Mouse (Mus musculus) adrenal gland, adult 2 months (tissue): Measurements from ENCODE around the gene Trarg1. TPM values are rescaled to one million over a fixed set of nuclear protein-coding genes. Genes with fewer than 3 reads are reported as not detected.
A peak's percentile ranks its signal among the peaks of the same experiment; 100 is the strongest.

Experiments
- DNase-seq: peaks from one replicate; pipeline ENCODE4 v3.0.0; 2021
- polyA plus RNA-seq: library from polyadenylated mRNA; depleted of rRNA; stranded (reverse); fragments of >200 nt; gene quantifications from 2 replicates; pipeline ENCODE4 v1.2.3, GENCODE M21; 2012
- total RNA-seq, 2 experiments: library from RNA; stranded (reverse); gene quantifications; 2 replicates each; pipeline ENCODE4 v1.2.3; 2021

Gene Trarg1
- total and polyA plus RNA-seq, 3 experiments, result 15.9 to 67.3 (median 30.0) TPM

DNA sequence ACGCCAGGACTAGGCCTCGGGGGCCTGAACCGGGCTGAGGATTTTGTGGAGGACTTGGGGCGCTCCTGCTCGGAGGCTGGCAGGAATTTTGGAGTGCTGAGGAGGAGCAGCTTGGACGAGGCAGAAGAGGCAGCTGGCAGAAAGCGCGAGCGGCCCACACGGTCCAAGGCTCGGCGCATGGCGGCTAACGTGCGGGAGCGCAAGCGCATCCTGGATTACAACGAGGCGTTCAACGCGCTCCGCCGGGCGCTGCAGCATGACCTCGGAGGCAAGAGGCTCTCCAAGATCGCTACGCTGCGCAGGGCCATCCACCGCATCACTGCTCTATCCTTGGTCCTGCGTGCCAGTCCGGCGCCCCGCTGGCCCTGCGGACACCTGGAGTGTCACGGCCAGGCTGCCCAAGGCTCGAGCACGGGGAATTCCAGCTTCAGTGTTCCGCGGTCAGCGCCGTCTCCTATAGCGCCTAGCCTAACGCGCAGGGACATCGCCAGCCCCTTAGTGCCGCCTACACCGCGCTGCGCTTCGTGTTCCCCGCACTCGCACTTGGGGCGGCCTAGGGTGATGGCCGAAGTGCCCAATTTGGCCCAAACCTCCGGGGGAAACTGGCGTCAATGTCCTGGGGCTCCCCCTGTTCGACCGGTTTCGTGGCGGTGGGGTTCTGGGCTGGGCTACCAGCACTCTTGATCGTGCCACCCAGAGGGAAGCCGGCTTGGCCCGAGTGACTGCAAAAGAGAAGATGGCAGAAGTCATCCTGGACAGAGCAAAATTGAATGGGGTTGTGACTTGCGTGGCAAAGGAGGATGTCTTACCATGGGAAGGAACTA lies 6.8 kb upstream of the Trarg1 start:
- DNase-seq, result no peak

DNA sequence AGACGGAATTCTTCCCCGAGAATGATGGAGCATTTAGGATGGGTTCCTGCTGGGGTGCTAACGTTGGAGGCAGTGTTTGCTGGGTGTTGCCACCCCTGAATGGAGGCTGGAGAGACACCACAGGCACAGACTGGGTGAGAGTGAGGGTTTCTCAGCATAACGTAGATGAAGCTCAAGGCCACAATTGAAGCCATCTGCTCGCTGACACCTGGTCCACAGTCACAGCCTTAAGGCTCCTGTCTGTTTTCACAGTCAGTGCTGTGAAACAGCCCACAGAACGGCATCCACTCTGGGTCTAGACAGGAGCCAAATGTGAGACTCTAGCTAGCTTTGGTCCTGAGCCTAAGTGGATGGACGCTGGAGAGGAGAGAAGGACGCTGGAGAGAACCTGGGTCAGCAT lies 5.4 kb upstream of the Trarg1 start:
- no peak for DNase-seq

DNA sequence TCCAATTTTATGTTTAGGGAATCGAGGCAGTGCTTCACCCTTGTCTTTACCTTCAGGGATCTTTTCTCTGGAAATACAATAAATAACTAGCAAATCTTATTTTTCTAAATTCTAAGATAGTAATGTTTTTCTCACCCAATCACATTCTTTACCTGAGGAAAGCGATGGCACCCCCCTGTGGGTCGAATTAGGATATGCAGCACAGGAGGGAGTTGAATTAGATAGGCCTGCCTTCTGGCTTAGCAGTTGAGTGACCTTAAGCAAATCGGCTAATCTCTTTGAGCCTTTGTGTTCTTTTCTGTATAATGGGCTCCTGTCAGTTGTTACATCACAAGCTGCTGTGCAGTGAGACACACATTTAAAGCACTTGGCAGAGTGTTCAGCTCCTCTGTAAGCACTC lies 4.9 kb upstream of the Trarg1 start:
- no peak for DNase-seq

DNA sequence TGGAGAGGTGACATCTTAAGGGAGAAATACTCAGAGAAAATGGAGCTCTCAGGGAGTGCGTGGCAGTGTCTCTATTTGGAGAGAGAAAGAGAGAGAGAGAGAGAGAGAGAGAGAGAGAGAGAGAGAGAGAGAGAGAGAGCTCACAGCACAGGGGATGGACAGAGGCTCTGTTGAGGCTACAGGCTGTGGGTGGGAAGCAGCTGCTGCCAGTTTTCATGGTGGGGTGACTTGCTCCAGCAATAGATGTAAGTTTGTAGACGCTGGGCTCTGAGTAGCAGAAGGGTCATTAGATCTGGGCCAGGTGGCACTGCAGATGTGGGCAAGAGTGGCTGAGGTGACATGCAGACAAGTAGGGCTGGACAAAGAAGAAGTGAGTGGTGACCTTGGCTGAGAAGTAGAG lies 6.0 kb downstream of the Trarg1 start:
- no peak for DNase-seq

DNA sequence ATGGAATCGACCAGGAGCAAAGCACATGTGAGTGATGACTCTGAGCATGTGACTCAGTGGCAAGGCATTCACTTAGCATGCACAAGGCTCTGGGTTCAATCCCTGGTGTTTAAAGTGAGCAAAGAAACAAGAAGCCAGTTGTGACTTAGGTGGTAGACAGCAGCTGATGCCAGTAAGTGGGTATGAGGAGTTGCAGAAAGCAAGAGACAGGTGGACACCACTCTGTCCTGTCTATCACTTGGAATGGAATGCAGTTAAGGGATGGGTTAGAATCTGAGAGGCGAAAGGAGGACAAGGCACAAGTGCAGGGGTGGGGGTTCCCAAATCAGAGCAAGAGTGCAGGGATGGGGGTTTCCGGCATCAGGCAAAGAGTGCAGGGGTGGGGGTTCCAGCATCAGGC lies 12.5 kb downstream of the Trarg1 start:
- no peak for DNase-seq

DNA sequence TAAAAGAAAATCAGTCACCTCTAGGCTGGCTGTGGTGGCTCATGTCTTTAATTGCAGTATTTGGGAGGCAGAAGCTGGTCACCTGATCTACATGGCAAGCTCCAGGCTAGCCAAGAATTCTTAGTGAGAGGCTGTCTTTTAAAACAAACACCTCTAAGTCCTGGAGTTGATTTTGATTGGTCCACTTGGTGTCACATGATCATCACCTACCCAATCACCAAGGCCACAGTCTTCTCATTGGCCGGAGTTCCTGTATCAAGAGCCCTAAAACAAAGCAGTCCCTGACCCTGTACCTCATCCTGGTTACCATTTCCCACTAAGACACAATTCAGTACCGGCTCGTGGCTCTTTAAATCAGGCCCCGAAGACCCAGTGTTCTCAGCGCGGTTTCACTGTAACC lies 16.2 kb downstream of the Trarg1 start:
- no peak for DNase-seq

DNA sequence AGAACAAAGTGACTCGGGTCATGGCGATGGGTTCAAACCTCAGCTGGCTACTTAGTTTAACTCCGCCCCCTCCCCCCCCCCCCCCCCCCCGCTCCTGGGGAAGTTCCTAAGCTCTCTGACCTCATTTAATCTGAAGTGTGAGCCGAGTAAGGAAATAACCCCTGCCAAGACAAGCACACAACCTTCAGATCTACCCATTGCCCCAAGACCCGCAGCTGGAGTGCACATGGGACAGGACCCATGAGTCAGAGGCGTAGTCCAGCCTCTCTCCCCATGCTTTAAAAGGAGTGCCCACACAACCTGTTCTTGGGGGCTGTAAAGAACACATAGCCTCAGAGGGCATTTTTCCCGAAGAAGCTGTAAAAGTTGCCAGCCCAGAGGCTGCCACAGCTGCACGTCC lies 20.0 kb downstream of the Trarg1 start:
- no peak for DNase-seq

DNA sequence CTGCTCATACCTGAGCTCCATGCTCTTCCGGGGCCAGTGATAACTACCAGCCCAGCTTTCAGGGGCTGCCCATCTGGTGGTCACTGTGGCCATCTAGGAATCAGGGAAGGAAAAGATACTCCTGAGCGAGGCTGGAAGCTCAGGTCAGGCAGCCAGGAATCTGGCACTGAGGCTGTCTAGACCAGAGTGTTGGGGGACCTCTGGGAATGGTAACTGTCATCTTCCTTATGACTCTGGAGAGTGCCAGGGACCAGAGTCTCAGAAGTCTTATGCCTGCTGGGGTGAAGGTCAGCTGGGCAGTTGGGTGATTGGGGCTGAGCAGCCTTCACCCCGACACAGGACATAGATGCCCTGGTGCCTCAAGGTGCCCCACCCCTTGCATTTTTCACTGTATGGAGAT lies 28.0 kb downstream of the Trarg1 start:
- DNase-seq, result peak; percentile 18

DNA sequence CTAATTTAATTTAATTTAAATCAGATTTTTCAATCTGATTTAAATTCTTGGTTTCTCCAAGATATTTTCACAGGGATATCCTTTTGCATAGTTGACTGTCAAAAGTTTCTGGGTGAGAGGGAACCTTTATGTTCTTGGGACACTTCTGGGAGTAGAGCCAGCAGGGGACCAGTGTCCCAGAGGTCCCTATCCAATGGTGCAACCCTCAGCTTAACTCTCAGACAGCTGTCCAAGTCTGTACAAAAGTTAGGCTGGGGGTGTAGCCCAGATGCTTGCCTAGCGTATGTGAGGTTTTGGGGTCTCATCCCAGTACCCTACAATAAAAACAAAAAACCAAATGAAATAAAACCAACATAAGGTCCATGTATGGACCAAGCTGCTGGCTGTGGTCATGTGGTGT lies 28.5 kb downstream of the Trarg1 start:
- peak; percentile 28 for DNase-seq

DNA sequence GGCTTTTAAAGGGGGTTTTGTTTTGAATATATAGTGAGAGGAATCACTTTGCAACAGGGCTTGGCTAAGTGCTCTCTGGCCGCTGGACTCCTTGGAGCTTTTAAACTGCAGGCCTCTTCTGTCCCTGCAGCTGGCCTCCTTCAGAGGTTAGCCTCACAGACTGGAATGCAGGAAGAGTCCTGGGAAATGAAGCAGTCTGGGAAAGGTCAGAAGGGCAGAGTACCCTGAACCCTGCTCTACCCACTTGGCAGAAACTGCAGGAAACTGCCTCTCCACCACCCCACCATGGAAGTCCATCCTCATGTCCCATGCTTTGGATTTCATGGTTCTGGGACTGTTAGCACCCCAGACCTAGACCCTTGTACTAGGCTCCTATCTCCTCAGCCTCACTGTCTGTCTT lies 29.3 kb downstream of the Trarg1 start:
- peak; percentile 20 for DNase-seq

DNA sequence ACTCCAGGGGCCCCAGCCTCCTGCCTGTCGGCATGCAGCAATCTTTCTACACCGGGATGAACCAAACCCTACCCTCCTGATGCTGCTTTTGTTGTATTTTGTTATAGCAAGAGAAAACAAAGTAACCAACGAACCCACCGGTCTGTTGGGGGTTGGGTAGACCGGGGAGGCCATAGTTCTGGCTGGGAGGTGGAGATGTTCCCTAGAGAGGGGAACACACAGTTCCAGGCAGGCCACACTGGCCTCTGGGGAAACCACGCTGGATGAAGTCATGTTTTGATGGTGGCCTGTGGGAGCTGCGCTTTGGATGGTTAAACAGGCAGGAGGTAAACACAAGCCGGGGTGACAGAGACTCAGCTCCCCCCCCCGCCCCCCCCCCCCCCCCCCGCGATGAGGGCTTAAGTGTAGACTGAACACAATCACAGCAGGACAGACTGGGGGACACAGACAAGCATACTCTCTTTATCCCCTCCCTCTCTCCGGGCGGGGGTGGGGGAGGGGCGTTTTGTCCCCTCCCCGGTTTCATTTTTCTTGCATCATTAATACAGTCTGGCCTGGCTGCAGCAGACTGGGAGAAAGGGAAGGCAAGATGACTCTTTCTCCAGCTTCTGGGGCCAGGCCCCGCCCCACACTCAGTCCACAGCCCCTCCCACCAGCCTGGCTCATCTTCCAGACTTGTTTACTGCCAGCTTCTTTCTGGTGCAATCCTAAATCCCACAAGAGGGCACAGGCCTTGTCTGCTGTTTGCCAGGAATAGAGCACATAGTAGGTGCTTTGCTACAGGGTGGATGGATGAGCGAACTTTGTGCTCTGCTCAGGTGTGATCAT lies 30.2 kb downstream of the Trarg1 start:
- peak; percentile 77 for DNase-seq

DNA sequence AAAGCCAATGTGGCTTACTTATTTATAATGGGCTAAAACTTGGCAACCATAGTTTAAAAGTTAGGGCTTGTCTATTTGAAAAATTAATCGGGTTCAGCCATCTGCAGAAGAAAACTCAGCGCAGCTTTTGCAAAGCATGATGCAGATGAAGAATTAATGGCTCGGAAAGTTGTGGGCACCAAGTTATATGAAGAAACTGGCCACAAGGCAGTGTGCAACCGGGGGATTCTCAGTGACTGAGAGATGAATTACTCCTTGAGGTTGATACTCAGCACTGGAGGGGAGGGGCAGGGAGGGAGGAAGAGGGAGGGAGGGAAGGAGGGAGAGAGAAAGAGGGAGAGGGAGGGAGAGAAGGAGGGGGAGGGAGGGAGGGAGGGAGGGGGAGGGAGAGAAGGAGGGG lies 37.4 kb downstream of the Trarg1 start:
- DNase-seq, result no peak

DNA sequence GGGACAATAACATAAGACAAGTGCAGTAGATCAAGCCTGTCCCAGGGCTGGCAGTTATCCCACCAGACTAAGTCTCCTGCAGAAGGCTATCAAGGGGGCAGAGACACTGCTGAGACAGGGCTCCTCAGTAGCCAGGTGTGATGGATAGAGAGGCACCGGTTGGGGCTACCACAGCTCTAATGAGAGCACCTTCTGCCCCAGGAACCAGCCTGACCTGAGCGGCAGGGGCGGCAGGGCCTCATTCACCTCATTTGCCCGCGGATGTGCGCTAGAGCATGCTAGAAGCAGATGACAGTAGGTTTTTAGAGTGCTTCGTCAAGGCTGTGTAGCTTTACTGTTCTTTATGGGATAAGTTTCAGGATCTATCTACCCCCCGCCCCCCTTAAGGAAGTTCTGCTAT lies 44.3 kb downstream of the Trarg1 start:
- DNase-seq, result no peak

DNA sequence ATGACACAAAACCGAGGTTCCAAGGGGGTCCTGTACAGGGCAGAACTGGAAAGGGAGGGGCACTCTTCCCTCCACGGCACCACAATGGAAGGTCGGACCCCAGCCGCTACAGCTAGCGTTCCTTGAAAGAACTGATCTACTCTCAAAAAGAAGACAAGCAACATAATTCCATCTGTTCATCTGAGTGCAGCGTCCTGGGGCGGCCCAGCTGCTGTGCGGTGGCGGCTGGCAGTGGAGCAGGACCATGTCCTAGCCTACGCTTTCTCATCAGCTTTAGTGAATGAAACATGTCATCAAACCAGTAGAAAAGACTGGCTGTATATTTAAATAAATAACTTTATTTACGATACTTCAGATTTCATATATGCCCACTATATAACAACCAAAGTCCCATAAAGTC lies 48.5 kb downstream of the Trarg1 start:
- DNase-seq, result no peak

DNA sequence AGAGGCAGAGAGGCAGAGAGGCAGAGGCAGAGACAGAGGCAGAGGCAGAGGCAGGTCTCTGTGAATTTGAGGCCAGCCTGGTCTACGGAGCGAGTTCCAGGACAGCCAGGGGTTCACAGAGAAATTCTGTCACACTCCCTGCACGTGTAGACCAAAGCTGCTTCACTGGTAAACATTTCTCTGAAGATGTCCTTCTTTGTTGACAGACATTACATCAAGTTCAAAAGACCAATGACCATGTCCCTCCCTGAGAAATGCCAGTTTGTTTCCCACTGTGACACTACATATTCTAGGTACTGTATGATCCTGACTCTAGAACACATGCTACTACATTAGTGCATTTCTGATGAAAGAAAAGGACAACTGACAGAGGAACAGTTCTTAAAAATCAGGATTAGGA lies 51.0 kb downstream of the Trarg1 start:
- no peak for DNase-seq

DNA sequence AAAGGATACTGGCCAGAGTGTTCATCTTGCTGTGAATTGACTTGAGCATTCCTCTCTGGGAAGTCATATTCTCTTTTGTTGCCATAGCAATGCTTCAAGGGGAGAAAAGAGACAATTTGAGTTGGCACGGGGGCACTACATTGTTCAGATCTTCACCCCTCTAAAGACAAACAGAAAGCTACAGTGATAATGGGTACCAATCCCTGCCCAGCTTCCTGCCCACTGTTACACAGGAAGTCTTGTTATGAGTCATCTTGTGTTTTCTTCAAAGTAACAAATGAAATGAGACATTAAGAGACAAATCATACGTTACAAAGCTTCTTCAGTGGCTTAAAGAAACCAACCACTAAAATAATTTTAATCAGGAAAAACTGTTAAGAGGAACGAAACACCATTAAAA lies 55.0 kb downstream of the Trarg1 start:
- no peak for DNase-seq

DNA sequence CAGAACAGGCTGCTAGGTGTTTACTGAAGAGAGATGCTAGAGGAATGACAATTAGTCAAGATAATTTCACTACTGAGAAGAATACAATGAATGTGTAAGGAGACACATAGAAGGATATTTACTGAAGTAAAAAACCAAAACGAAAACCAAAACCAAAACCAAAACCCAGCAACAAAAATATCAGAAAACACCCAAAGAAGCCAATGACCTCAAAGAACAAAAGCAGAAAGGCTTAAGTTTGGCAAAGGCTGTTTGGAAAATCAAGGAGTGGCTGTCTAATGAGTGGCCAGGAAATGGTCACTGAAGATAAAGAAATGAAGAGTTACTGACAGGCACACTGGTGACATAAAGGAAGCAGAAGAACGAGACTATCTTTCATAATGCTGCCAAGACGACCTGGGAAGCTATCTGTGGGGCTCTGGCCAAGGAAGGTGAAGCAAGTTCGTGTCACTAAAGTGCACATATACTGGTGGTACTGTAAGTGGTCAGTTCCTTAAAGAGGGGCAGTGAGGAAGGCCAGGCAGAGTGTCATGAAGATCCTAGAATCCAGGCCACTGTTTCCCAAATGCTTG lies 56.2 kb downstream of the Trarg1 start:
- no peak for DNase-seq

DNA sequence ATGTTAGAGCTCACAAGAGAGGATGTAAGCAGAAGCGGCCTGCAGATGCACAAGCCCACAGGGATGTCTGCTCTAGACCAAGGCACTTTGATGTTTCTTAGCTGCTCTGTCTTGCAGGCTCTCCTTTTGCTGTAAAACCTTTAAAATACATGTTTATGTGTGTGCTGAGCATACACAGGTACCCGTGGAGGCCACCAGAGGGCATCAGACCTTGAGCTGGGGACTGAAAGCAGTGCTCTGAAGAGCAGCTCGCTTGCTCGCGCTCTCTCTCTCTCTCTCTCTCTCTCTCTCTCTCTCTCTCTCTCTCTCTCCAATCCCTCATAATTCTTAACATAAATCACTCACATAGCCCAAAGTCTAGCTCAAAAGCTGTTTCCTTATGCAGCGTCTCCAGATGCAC lies 59.5 kb downstream of the Trarg1 start:
- DNase-seq, result no peak

DNA sequence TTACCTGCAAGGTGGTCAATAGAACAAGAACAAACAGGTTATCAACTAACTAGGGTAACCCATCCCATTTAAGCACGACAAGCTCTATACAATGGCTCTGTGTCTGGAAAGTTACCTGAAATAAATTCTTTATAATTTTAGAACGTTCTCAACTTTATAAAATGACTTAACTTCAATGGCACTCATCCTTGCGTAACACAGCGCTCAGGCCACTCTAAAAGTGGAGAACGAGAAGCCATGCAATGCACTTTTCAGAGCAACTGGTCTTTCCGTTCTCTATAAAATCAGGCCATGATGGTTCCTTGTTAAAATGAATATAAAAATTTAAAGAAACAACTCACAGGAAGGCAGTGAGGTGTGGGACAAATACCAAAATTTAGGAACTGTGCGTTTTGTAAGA lies 62.9 kb downstream of the Trarg1 start:
- no peak for DNase-seq

DNA sequence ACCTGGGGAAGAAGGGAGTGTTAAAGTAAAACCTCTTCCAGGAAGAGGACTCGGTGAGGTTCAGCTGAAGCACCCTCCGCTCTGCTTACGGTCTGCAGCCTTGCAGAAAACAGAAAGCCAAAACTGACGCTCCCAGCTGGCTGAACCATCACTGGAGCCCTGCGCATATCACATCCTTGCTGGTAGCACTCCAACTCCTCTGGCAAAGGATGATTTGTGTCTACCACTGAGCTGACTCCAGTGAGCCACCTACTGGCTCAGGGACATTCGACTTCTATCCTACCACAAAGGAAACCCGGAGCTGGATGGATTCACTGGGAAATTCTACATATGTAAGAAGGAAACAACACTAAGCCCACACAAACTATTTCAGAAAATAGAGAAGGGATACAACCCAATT lies 64.9 kb downstream of the Trarg1 start:
- peak; percentile 52 for DNase-seq

DNA sequence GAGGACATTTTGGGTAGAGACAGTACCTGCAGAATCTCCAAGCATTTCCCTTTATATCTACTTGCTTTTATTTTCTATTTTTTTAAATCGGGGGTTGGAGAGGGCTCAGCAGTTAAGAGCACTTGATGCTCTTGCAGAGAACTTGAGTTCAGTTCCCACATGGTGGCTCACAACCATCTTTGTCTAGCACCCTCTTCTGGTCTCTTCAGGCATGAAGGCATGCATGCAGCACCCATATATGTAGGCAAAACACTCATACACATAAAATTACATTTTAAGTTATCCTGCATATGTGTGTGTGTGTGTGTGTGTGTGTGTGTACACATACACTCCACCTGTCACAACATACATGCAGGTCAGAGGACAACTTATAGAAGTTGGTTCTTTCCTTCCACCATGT lies 66.3 kb downstream of the Trarg1 start:
- no peak for DNase-seq
